9 mouse cellular contexts compared by ENCODE assay signal in genomic region chr5:25769006-25769405, GRCm38 (mm10). TPM values are rescaled to one million over a fixed set of nuclear protein-coding genes. Genes with fewer than 3 reads are reported as not detected.
DNase-seq lines count a peak whose midpoint lies in the region; ATAC-seq and TF ChIP-seq lines count a peak whose summit lies in the region.
"Had no signal": no experiment of that assay in that cellular context is flagged by ENCODE, and none has a peak within 500 bp of the region (broad histone marks: within the 10 kb centered on the region; RNA-seq: fewer than 3 reads in every experiment).

No protein-coding gene starts in this region.

- TF ChIP-seq CTCF in stomach, postnatal 0 days (IDR thresholded peaks at IDR 0.05; ENCODE audit: low read depth): no peak

- H3K9ac ChIP-seq in heart, embryonic 13.5 days: no peak overlapping the region
- no peak overlapping the region for H3K9ac ChIP-seq in neural tube, embryonic 13.5 days
- no peak overlapping the region for H3K9ac ChIP-seq in intestine, embryonic 16.5 days (ENCODE audit: low read depth, low read length)
- H3K9ac ChIP-seq in stomach, postnatal 0 days (ENCODE audit: low read length): no peak overlapping the region

- H3K4me2 ChIP-seq in heart, embryonic 13.5 days: peak overlapping the region; percentile 64
- peak overlapping the region; percentile 35 for H3K4me2 ChIP-seq in neural tube, embryonic 13.5 days
- peak overlapping the region; percentile 22; the same call in 1 of the 2 replicates for H3K4me2 ChIP-seq in intestine, embryonic 16.5 days (ENCODE audit: low read depth, low read length)
- H3K4me2 ChIP-seq in stomach, postnatal 0 days (replicated peaks; ENCODE audit: low read depth): 0 out of 2 replicates have a peak overlapping the region, but pooled peaks have one; percentile 3

- ATAC-seq in heart, embryonic 13.5 days (ENCODE audit: extremely low read depth, insufficient number of reproducible peaks, low FRiP score, low TSS enrichment): no peak; the same call in 1 of the 2 replicates
- no peak for ATAC-seq in neural tube, embryonic 13.5 days (ENCODE audit: low read depth)
- ATAC-seq in intestine, embryonic 16.5 days: no peak
- no peak for ATAC-seq in stomach, postnatal 0 days (ENCODE audit: low FRiP score, low TSS enrichment)

- no peak overlapping the region for H3K27ac ChIP-seq in heart, embryonic 13.5 days (replicated peaks)
- no peak overlapping the region for H3K27ac ChIP-seq in neural tube, embryonic 13.5 days (replicated peaks)
- H3K27ac ChIP-seq in intestine, embryonic 16.5 days (ENCODE audit: low read length): no peak overlapping the region
- H3K27ac ChIP-seq in stomach, postnatal 0 days (replicated peaks): no peak overlapping the region

- H3K9me3 ChIP-seq in heart, embryonic 13.5 days: peaks cover 7% of the 10 kb centered on the region; the same call in 1 of the 2 replicates
- peaks cover 7% of the 10 kb centered on the region; the same call in 1 of the 2 replicates for H3K9me3 ChIP-seq in neural tube, embryonic 13.5 days
- 0 out of 2 replicates have a peak, but pooled peaks cover 4% of the 10 kb centered on the region for H3K9me3 ChIP-seq in intestine, embryonic 16.5 days (ENCODE audit: control insufficient read depth, low read length)
- no peaks in the 10 kb centered on the region for H3K9me3 ChIP-seq in stomach, postnatal 0 days (ENCODE audit: control insufficient read depth, low read length)

- H3K4me1 ChIP-seq in heart, embryonic 13.5 days: peaks cover 5% of the 10 kb centered on the region
- H3K4me1 ChIP-seq in neural tube, embryonic 13.5 days (replicated peaks): no peaks in the 10 kb centered on the region
- no peaks in the 10 kb centered on the region for H3K4me1 ChIP-seq in intestine, embryonic 16.5 days (ENCODE audit: control insufficient read depth, insufficient read depth, low read length)
- H3K4me1 ChIP-seq in stomach, postnatal 0 days (replicated peaks; ENCODE audit: control insufficient read depth, insufficient read depth): no peaks in the 10 kb centered on the region

- 58% methylated on average over 17 of the region's 17 CpGs for WGBS in heart, embryonic 13.5 days
- WGBS in neural tube, embryonic 13.5 days: 78% methylated on average over 17 of the region's 17 CpGs
- WGBS in intestine, embryonic 16.5 days: 58% methylated on average over 17 of the region's 17 CpGs
- 66% methylated on average over 17 of the region's 17 CpGs for WGBS in stomach, postnatal 0 days

- H3K36me3 ChIP-seq in heart, embryonic 13.5 days: peaks cover 12% of the 10 kb centered on the region
- no peaks in the 10 kb centered on the region for H3K36me3 ChIP-seq in neural tube, embryonic 13.5 days
- no peaks in the 10 kb centered on the region for H3K36me3 ChIP-seq in intestine, embryonic 16.5 days (ENCODE audit: control insufficient read depth, insufficient read depth, low read length)
- no peaks in the 10 kb centered on the region for H3K36me3 ChIP-seq in stomach, postnatal 0 days (ENCODE audit: control insufficient read depth, insufficient read depth, low read length)

- no peaks in the 10 kb centered on the region for H3K27me3 ChIP-seq in heart, embryonic 13.5 days (replicated peaks)
- no peaks in the 10 kb centered on the region for H3K27me3 ChIP-seq in neural tube, embryonic 13.5 days
- no peaks in the 10 kb centered on the region for H3K27me3 ChIP-seq in intestine, embryonic 16.5 days (replicated peaks; ENCODE audit: control insufficient read depth, insufficient read depth, low read length)
- H3K27me3 ChIP-seq in stomach, postnatal 0 days (ENCODE audit: control insufficient read depth, insufficient read depth, low read length): no peaks in the 10 kb centered on the region

- peak overlapping the region; percentile 37 for H3K4me3 ChIP-seq in heart, embryonic 13.5 days
- H3K4me3 ChIP-seq in neural tube, embryonic 13.5 days: peak overlapping the region; percentile 11; the same call in 1 of the 2 replicates
- peak overlapping the region; percentile 12; the same call in 1 of the 2 replicates for H3K4me3 ChIP-seq in intestine, embryonic 16.5 days (ENCODE audit: low read length)
- no peak overlapping the region for H3K4me3 ChIP-seq in stomach, postnatal 0 days (ENCODE audit: low read depth, low read length)

- DNase-seq in heart, postnatal 36 days: no peak
- DNase-seq in neural tube, embryonic 10.5 days (ENCODE audit: extremely low spot score, low spot score): no peak
- DNase-seq in stomach, postnatal 0 days (ENCODE audit: low spot score): no peak
- DNase-seq in urinary bladder, postnatal 4 days (ENCODE audit: low spot score in 2 of 2): no peak
- no peak for DNase-seq in adrenal gland, adult 18-20 months (ENCODE audit: low spot score in 2 of 2)

- intact Hi-C loops in heart, postnatal 36 days (cut with DNase I): no loop called here

- no peak for TF ChIP-seq EP300 in stomach, postnatal 0 days (optimal IDR thresholded peaks at IDR 0.05)

RNA-seq across cellular contexts. Expression of gene Actr3b, which starts 9.2 kb away (rescaled TPM):
- 34.4 and 40.0 TPM in 2 replicates for polyA plus RNA-seq in heart, embryonic 13.5 days (2015; fragmentation: Nextera tagmentation; extraction: Ambion mirVana)
- 10 to 100 TPM; 43.5 to 48.8 TPM for total RNA-seq in heart, postnatal 36 days (2021)
- 22.7 and 25.0 TPM in 2 replicates for polyA plus RNA-seq in neural tube, embryonic 13.5 days (2015; fragmentation: Nextera tagmentation; extraction: Ambion mirVana)
- 1.7 and 2.6 TPM in 2 replicates for polyA plus RNA-seq in intestine, embryonic 16.5 days (2015; fragmentation: Nextera tagmentation; extraction: Ambion mirVana)
- 4.8 and 6.3 TPM in 2 replicates for polyA plus RNA-seq in stomach, postnatal 0 days (2015; fragmentation: Nextera tagmentation; extraction: Ambion mirVana)
- 10 to 100 TPM in 1 of 2 experiments, 1 to 10 TPM in 1; 5.7 to 11.3 TPM for total RNA-seq in adrenal gland, adult 18-20 months (2021)
- total RNA-seq: hematopoietic stem cell, adult 5-6 weeks had no signal

Comparison
In these comparisons a context has a peak if more than half of its experiments do, and no peak if none do; other contexts are left out.
1. H3K4me2 ChIP-seq: peak in every context shown above with its lines; median percentile 64 in heart, embryonic 13.5 days; 35 in neural tube, embryonic 13.5 days; 22 in intestine, embryonic 16.5 days; 3 in stomach, postnatal 0 days.